Mouse (Mus musculus) olfactory bulb, adult 2 months (tissue): ENCODE results near the gene Cd247.

ENCODE experiments used
- CTCF ChIP-seq: fragments of 200-500 bp; IDR thresholded peaks from 2 replicates; pipeline ENCODE4 v1.5.1; 2012; ENCODE audit warnings: low read depth, mild to moderate bottlenecking, low read length, moderate library complexity; ENCODE audit not compliant: insufficient read depth
- POLR2A ChIP-seq: fragments of 200-500 bp; IDR thresholded peaks from 2 replicates; pipeline ENCODE4 v1.6.1; 2012; ENCODE audit warnings: mild to moderate bottlenecking, low read depth, low read length, moderate library complexity; ENCODE audit not compliant: insufficient read depth

- TF ChIP-seq CTCF (no peak), POLR2A (no peak)
These were observed 120.3 kb downstream of the Cd247 start for GRCm38 (mm10) chr1:165908806-165909205.
